Mouse (Mus musculus) right cerebral cortex, postnatal 4 days (tissue): ENCODE results near the gene Tsg101.
A peak's percentile ranks its signal among the peaks of the same experiment; 100 is the strongest.

Experiments used
- DNase-seq: peaks from one replicate; pipeline ENCODE4 v3.0.0-alpha.2; 2022

Gene Tsg101

DNA sequence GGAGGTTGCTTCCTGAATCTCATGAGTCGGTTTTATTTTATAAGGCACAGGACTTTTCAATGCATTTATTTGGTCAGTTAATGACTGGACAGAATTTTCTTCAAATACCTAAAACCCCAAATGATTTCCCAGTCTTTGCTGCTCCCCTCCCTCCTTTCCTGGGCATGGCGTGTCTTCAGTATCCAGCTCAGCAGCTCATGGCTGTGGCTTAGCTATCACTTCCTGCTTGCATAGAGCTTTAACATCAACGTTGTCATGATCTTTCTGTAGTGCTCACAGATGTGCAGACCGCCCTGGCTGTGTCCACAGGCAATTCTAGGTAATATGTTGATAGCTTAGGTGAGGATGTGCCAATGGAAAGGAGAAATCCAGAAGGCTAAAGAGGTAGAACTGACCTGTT is 47.8 kb downstream of the Tsg101 start:
- DNase-seq, result no peak

DNA sequence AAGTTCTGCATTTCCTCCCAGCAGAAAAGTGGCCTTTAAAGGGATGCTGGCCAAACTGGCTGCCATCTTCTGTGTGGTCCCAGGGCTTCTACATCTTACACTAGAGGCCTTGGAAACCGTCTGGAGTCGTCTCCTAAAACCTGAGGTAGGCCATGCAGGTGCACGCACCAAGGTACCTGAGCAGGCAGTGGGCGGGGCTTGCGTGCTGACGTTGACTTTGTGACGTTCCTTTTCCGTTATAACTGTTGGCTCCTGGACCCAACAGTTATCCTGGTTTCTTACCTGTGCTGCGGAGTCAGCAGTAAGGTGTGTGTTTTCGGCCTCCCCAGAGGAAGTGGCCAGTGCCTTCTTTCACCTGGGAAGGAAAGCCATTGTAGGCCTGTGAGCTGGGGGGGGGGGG is 58.8 kb downstream of the Tsg101 start, which contains the start of gene Ldhc:
Gene Ldhc (plus strand): TSS at position 208 of the 400 bp plus-strand sequence.
- DNase-seq, result no peak

DNA sequence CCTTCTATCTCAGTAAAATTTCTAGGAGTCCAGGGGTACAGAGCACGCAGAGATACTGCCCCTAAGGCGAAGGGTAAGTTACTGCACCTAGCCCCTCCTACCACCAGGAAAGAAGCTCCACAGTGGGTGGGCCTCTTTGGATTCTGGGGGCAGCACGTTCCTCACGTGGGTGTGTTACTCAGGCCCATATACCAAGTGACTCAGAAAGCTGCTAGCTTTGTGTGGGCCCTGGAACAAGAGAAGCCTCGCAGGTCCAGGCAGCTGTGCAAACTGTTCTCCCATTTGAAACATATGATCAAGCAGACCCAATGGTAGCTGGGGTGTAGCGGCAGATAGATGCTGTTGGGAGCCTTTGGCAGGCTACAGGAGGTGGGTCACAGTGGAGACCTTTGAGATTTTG is 60.7 kb downstream of the Tsg101 start:
- no peak for DNase-seq

DNA sequence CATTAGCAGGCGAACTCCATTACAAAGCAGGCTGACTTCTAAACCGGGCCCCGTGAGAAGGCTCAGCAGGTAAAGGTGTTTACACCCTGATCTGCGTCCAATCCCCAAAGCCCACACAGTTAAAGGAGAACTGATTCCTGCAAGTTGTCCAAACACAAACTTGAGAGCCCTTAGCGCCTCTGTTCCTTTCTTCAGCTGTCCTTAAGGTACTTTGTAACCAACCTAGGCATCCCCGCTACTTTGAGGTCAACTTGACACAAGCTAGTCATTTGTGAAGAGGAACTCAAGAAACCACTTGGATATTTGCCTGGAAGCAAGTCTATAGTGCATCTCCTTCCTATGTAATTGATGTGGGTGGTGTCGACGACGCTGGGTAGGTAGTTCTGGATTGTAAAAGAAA is 62.3 kb downstream of the Tsg101 start:
- no peak for DNase-seq

DNA sequence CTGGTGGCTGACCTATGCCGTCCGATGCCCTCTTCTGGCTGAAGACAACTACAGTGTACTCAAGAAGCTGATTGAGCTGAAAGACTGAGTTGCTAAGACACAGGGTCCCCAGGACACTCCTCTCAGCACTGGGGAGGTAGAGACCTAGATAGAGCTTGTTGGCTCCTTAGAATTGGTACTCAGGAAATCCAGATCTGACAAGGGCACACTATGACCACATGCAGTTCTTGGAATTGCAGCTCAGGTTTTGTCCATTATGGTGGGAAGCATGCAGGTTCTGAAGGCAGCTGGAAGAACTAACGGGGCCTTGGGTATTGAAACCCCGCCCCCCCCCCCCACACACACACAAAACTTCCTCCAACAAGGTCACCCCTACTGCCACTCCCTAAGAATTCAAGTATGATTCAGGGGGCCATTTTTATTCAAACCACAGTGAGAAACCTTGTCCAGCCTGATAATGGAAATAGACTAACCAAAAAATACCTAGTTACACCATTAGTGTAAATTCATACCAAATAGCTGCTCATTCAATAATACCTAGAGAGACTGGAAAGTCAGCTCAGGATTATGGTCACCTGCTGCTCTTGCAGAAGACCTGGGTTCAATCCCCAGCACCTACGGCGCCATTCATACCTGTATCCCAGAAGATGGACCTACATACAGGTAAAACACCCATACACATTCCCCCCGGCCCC is 63.8 kb downstream of the Tsg101 start:
- DNase-seq, result no peak

DNA sequence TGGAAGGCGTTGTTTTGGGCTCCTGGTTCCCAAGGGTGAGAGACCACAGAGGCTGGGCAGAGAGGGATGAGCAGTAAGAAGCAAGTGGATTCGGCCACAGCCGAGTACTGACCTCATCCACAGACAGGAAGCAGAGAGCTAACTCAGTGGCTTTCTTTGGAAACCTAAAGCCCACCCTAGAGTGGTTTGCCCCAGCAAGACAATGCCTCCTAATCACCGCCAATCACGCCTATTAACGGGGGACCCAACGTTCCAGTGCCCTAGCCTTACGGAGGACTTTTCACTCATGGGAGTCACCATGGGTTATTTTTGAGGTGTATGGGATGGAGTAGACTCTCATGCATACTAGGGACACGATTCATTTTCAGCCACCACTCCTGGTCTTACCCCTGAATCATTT is 66.4 kb downstream of the Tsg101 start:
- DNase-seq, result no peak

DNA sequence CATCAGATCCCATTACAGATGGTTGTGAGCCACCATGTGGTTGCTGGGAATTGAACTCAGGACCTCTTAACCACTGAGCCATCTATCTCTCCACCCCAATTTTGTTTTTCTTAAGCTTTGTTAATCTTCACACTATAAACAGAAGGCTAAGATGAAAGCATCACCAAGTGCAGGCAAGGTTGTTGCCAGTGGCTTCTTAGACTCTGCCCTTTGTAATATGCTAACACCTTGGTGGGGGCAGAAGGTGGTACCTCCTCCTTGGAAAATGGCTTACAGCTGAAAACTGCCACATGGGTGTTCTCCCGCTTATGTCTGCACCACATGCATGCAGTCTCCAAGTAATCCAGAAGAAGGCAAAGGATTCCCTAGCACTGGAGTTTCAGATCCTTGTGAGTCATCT is 67.1 kb downstream of the Tsg101 start:
- DNase-seq, result no peak

DNA sequence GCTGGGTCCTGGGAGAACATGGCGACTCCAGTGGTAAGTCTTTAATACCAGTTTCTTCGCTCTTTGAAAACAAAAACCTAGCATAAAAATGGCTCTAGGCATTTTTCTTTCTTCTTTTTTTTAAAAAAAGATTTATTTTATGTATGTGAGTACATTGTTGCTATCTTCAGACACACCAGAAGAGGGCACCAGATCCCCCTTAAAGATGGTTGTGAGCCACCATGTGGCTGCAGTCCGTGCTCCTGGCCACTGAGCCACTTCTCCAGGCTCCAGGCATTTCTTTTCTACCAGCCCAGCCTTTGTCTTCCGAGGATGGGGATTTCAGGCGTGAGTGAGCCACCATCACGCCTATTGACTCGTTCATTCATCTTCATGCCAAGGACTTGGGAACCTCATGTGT is 68.7 kb downstream of the Tsg101 start:
- no peak for DNase-seq

DNA sequence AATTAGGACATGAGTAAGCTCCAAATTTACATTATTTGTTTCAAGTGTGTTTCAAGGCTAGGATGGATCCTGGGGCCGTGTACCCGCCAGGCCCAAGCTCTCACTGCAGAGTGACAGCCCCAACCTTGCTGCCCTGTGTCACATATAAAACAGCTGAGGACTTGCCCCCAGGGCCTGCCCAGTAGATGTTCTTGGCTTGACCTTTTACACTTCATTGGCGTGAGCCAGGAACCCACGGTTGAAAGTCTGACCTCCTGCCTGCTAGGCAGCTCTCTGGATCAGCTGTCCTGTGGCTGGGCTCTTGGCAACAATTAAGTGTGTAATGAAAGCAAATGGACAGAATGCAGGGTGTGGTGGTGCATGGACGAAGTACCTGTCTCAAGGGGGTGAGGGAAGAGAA is 70.5 kb downstream of the Tsg101 start:
- DNase-seq, result no peak

DNA sequence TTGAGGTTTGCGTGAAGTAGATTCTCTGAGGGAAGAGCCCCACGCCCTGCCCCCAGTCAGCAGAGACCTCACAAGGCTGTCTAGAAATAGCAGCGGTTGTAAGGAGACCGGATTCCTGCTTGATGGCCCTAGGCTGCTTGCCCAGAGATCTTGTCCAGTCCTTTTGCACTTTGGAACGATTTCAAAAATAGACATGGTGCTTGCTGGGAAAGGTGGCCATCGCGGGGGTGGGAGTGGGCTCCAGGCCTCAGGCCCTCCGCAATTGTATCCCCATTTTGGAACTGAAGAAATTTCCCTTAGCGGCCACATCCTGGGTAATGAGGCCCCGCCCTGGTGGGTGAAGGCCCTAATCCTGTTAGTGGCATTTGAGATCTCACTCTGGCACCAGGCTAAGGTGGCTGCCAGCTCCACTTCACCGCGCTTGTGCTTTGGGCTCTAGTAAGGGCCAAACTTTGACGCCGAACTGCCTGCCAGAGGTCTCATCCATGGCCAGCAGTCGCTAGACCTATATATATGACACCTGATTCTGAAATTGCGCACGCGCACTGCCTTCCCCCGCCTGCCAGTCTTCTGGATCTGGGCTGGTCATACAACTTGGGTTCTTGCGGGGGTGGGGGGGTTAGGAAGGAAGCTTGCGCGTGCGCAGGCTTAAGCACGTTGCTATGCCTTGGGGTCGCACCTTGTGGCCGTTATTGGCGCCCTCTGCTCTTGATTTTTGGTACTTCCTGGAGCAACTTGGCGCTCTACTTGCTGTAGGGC is 73.1 kb downstream of the Tsg101 start:
- peak; percentile 64 for DNase-seq

DNA sequence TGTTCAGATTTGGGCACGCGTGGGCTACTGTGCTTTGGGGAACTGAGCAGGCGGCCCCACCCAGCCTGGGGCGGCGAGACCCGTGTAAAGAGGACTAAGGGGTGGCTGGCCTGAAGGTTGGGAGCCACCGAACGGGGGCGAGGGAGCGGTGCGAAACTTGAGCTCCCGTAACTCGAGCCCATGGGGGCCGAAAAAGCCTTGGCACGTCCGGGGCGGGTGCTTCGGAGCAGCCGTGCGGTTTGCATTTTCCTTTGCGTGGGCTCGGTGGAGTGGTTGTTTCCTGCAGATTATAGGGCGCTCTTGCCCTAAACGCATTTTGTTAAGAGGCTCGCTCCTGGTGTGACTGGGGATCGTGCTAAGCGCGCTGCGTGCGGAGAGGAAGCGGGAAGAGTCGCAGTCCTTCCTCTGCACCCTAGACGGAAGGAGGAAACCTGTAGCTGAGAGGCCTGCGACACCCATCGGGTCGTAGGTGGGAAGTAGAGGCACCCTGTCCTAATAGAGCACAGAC is 73.7 kb downstream of the Tsg101 start:
- no peak for DNase-seq

DNA sequence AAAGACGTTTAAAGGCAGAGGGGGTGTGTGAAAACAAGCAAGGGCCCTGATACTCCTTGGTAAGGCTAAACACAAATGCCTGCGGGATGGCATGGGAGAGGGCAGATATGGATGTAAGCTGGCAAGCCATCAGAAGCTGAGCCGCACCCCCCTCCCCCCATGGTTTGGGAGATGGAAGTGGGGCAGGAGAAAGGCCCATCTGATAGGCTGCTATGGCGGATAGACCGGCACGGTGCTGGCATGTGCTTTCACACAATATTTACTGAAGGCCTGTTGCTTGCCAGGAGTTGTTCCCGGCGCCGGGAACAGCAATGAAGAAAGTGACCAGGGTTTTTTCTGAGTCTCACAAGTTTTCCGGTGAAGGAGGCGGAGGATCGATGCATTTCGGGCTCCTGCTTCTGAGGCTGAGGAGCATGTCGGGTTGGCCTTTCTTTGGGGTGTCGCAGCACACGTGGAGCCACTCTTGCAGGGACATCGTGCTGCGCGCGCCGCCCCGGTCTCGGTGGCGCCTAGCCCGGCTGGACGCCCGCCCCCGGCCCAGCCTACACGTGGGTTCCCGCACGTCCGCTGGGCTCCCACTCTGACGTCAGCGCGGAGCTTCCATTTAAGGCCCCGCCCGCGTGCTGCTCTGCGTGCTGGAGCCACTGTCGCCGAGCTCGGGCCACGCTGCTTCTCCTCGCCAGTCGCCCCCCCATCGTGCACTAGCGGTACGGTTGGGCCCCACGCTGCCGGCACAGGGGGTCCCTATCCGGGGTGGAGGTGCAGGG is 74.4 kb downstream of the Tsg101 start:
- peak; percentile 97 for DNase-seq

DNA sequence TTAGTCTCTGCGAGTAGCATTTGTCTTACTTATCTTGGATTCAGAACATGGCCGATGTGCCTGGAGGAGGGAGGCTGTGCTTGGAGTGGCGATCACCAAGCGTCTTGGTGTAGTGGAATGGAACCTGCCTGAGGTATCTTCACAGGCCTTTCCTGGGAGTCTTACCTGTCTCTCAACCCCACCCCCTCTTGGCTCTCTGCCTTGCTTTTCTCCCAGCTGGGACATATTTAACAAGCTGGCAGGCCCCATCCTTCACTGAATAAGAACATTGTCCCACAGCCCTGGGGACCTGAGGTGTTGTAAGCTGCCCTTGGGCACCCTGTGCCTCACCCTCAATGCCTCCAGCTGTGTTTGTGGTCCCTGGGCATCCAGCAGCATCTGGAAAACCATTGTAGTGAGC is 76.2 kb downstream of the Tsg101 start:
- no peak for DNase-seq

DNA sequence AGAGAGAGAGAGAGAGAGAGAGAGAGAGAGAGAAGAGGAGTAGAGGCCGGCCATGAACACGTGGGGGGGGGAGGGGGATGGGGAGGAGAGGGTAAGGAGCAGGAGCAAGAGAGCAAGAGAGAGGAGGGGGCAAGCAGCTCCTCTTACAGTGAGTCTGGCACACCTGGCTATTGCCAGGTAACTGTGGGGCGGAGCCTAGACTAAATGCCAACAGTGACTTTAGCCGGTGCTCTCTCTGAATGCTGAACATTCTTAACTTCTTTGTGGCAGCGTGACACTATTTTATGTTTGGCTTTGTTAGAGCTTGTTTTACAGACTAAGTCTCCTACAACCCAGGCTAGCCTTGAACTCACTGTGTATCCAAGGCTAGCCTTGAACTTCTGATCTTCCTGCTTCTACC is 77.5 kb downstream of the Tsg101 start:
- no peak for DNase-seq

DNA sequence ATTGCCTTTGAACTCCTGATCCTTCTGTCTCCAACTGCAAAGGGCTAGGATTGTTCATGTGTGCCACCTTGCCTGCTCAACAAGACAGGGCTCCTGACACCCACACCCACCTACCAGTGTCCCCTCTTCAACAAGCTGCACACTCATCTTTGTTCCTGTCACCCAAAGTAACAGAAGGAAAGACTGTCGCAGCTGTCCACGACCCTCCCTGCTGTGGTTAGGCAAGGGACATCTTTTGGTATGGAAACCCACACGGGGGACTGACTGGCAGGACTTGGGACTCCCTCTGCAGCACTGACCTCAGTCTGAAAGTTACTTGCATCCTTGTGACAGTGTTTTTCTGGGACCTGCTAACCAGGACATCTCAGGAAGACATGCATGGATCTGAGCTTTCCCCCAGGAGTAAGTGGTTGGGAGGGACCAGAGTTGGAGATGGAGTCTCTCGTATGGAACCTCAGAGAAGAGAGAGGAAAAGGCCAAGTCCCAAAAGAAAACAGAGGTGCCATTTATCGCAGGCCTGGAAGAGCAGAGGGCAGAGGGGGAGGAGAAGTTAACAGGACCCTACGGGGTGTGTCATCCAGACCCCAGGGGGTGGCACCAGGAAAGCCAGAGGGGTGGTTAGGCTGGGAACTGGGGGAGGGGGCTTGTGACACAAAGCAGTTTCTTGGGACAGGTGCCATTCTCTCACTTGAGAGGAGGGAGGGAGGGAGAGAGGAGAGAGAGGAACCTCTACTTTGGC is 78.8 kb downstream of the Tsg101 start, which contains the start of gene Ldha:
Gene Ldha (plus strand): TSS at position 689 of the 739 bp plus-strand sequence.
- DNase-seq, result no peak

DNA sequence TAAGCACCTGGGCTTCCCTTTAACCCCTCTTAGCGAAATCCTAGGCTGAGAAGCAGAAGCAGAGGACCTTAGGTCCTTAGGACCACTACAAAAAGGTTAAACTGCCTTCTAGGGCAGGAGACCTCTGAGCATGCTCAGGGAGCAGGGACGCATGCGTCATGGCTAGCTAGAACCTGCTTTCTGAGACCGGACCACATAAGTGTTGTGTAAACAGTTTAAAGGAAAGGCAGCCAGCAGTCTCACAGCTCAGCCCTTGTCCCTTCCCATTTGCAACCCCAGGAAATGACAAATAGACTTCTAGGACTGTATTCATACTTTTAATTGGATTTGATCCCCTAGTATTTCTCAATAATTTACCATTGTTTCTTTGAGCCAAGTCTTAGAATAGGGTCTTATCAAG is 79.4 kb downstream of the Tsg101 start:
- DNase-seq, result no peak

DNA sequence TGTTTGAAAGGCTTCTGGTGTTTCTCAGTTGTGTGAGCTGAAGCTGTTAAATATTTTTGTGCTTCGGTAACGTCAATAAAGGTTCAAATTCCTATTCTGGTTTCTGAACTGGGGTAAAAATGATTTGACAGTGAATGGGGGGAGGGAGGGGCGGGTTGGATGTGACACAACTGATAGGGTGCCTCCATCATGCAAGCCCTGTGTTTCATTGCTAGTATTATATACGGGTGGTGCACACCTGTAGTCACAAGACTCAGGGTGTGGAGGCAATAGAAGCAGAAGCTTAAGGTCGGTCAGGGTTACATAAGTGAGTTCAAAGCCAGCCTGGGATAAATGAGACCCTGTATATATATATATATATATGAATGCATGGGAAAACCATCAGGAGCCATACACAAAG is 79.9 kb downstream of the Tsg101 start:
- DNase-seq, result no peak

DNA sequence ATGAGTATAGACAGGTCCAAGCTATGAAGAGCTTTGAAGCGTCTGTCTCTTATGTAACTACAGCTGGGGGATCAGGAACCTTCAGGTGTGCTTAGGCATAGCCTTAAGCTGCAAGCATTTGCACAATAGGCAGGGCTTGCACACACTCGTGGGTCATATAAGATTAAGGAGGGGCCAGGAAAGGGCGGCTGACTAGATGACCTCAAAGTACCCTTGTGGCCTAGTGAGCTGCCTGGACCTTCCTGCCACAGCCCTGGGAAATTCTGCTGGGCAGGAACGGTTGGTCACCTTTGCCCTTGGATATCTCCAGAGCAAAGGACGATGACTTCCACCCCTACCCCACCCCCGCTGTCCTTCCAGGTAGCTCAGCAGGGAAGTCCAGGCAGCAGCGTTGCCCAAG is 80.3 kb downstream of the Tsg101 start:
- DNase-seq, result no peak
